Mouse (Mus musculus): ENCODE data around the gene Hpse.

Gene Hpse

GRCm38 (mm10) chr5:100685631-100686030 lies 33.9 kb downstream of the Hpse start:
- no peak for DNase-seq (ENCODE audit: low spot score)

DNA sequence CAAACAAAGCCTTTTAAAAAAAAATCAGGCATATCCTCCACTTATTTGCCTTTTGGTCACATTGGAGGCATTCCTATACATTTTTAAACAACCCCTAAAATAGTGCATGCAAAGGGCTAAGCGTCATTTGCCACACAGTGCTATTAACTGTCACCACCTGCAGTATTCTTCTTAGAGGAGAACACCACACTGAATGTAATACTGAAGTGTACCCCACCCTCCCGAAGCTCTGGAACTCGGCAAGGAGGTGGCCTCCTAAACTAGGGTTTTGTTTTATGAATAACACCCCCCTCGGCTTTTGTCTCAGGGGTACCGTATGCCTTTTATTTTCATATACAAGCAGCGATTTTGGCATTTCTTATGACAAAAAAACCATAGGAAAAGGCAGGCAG lies 39.0 kb downstream of the Hpse start:
- DNase-seq (ENCODE audit: low spot score): no peak

- DNase-seq (ENCODE audit: low spot score): no peak
Observed at GRCm38 (mm10) chr5:100679911-100680541, 39.5 kb downstream of the Hpse start.

DNA sequence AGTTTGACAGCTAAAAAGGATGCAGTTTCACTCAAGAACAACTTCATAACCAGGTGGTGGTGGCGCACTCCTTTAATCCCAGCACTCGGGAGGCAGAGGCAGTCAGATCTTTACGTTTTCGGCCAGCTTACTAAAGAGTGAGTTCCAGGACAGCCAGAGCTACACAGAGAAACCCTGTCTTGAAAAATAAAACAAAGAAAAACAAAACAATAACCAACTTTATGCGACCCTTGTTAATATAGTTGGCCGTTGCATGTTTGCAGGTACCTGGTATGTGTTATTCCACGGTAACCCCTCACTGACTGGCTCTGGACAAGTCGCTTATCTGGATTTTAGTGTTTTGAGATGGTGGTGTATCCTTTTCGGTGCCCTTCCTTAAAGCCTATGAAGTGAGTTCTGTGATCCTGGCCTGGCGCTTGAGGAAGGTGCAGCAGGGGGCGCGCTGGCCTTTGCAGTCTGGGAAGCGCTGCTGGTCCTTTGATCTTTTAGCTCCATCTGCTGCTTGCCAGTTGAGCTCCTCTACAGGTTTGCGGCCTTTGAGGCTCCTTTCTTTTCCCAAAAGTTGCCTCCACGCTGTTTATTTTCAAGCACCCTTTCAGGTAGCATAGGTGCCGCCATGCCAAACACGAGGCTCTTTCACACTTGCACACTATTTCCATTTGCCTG lies 44.7 kb downstream of the Hpse start, which contains the start of gene Coq2:
Coq2 (minus strand) TSS at position 430 of the 666 bp plus-strand sequence.
- peak; percentile 59 for DNase-seq (ENCODE audit: low spot score)

GRCm38 (mm10) chr5:100673745-100674486 lies 45.6 kb downstream of the Hpse start:
- DNase-seq (ENCODE audit: low spot score): peak; percentile 58

GRCm38 (mm10) chr5:100672403-100672802 lies 47.1 kb downstream of the Hpse start:
- DNase-seq (ENCODE audit: low spot score): no peak

GRCm38 (mm10) chr5:100671897-100672296 lies 47.6 kb downstream of the Hpse start:
- no peak for DNase-seq (ENCODE audit: low spot score)

DNA sequence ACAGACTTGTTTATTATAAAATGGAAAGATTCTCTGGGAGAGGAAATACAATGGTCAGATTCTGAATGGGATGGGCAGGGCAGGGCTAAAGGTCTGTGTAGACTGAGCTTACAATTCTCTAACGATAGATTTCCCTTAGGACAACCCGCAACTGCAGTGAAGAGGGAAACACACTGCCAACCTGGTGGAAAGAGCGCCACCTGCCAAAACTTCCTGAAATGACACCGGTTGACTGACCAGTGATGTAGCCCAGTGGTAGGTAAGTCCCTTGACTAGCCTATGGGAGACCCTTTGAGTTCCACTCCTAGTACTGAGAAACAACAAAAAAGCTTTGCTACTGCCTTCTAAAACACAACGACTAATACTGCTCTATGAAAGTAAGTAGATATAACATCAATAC lies 48.1 kb downstream of the Hpse start:
- DNase-seq (ENCODE audit: low spot score): no peak

DNA sequence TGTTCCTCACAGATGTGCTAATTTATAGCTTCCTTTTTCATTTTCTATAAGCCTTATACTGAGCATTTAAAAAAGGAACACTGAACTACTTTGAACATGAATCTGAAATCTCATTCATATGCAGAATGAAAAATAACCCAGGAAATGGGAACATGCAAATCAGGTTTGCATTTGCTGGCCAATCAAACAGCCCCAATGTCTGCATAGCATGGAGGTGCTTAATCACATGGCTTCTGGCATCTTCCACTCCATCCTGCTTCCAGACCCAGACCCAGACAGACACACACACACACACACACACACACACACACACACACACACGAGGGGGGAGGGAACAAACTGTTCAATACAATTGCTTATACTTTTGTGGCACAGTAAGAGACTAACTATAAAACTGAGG lies 52.6 kb downstream of the Hpse start:
- no peak for DNase-seq (ENCODE audit: low spot score)

DNA sequence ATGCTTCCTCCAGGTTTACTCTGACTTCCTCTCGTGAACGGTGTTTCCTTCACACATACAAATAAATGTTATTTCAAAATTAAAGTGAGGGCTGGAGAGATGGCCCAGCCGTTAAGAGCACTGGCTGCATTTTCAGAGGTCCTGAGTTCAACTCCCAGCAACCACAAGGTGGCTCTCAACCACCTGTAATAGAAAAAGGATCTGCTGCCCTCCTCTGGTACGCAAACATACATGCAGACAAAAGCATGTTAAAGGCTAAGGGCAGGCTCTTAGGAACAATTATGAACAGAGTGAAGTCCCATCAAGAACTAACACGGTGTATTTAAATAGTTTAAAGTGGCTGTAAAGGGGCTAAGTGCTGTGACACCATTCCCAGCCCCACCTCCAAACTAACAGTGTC lies 55.7 kb downstream of the Hpse start:
- no peak for DNase-seq (ENCODE audit: low spot score)

DNA sequence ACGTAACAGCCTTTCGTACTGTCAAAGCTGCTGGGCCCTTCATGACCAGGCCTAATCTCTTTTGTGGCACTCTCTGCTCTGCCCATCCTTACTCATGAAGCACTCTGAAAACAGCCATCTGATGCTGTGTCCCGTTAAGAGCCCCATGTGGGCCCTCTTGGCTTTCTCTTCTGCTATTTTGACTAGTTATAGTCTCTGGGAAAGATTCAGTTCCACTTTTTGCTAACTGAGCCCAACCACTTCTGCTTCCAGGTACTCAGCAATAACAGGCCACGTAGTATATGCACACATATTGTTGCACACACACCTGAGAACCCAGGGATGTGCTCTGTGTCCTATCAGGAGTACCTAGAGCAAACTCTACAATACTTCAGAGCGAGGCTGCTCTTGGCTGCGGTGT lies 56.5 kb downstream of the Hpse start:
- DNase-seq (ENCODE audit: low spot score): no peak

DNA sequence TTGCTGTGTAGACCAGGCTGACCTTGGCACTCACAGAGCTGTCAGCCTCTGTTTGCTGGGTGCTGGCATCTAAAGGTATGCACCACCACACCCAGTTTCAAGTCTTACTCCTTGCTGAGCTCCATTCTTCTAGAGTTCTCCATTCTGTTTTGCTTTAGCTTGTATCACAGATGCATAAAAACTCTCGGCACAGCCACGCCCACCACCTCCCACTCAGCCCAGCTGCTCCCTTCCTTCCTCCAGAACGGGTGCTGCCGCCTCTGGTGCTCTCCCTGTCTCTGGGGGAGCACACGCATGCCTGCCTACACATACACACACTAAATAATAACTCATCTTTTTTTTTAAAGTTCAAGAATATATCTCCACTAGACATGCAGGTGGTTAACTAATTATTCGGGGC lies 61.1 kb downstream of the Hpse start:
- no peak for DNase-seq (ENCODE audit: low spot score)

DNA sequence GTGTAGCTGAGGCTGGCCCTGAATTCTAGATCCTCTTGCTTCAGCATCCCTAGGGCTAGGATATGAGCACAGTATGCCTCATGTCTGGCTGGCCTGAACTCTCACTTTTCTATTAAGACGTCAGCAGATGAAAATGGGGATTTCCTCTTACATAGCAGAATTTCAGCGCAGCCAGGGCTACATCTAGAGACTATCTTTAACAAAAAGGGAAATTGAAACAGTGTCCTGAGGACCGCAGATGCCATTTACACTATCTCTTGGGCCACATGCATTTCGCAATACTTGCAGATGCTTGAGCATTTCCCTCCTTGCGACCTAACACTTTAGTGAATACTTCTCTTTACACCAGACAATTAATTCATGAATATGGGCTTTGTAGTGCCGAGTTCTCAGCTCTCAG lies 63.2 kb downstream of the Hpse start:
- DNase-seq (ENCODE audit: low spot score): no peak

DNA sequence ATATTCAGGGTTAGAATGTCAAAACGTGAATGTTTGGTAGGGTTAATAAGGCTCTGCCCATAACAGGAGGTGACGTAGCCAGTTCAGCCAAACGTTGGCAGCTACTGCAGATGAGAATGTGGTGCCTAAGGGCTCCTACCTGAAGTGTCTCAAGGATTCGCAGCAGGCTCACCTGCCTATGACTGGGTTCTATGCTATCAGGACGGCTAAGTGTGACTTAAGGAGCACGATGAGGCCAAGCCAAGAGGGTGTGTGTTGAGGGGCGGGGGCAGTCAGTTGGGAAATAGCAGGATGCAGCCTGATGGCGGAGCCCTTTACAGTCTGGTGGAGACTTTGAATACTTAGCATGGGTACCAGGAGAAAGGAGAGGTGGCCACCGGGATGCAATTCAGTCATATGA lies 67.2 kb downstream of the Hpse start:
- no peak for DNase-seq (ENCODE audit: low spot score)

GRCm38 (mm10) chr5:100651486-100651885 lies 68.0 kb downstream of the Hpse start:
- DNase-seq (ENCODE audit: low spot score): no peak

DNA sequence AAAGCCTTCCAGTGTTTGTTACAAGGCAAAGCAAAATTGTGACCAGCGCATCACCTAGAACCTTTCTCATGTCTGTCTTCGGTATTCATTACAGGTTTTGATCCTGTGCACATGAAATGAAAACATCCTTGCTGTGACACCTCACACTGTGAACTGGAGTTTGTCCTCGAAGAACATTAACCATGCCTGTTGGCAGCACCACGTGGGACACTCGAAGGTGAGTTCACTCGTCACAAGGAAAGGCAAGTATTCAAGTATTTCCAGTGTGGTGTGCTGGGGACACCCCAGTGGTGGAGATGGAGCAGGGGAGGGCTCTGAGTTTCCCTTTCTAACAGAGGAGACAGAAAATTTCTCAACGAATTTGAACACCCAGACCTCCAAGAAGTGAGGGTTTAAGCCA lies 68.5 kb downstream of the Hpse start:
- DNase-seq (ENCODE audit: low spot score): no peak

DNA sequence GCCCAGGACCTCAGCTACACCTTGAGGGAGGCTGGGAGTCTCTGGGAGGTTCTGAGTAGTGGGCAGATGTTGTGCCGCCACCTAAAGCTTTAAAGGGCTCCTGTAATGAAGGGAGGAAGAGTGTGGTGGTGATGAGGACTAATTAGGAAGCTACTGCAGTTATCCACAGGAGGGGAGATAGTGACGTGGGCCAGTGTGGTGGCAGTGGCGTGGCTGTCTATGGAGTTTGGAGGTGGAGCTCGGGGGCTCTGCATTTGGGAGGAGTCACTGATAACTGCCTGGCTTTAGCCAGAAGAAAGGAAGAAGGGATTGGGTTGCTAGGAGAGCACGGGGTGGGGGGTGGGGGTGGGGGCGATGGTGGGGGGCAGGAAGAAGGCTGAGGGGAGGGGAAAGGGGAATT lies 71.0 kb downstream of the Hpse start:
- no peak for DNase-seq (ENCODE audit: low spot score)

- DNase-seq (ENCODE audit: low spot score): no peak
Observed at GRCm38 (mm10) chr5:100648046-100648445, 71.5 kb downstream of the Hpse start.

DNA sequence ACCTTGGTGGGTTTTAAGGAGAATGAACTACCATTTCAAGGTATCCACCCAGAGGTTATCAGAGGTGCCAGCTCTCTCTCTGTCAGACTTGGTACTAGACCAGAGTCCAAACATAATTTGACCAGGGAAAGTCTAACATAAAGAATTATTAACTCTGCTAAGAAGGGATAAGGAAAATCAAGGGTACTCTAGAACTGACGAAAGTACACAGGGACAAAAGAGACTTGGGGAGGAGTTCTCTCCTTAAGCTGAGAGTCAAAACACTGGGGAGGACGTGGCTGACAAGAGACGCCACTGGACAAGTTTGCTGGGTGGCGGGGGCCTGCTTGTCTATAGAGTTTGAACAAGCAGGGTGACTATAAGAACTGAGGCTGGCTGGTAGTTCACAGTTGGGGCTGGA lies 73.0 kb downstream of the Hpse start:
- DNase-seq (ENCODE audit: low spot score): no peak

- DNase-seq (ENCODE audit: low spot score): no peak
Observed at GRCm38 (mm10) chr5:100643991-100644535, 75.5 kb downstream of the Hpse start.

- DNase-seq (ENCODE audit: low spot score): no peak
Observed at GRCm38 (mm10) chr5:100643253-100643990, 76.1 kb downstream of the Hpse start.

DNA sequence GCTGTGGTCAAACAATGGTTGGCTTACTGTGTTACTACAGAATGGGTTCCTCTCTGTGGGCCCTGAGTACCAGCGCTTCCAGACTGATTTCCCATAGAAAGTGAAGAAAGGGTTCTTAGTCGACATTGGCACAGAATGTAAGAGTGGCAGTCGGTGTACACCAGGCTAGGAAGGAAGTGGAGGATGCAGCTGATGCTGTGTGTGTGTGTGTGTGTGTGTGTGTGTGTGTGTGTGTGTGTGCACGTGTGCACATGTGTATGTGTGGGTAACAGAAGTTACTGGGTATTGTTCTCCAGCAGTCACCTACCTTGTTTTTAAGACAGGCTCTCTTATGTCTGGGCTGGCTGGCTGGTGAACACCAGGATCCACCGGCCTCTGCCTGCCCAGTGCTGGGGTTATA lies 77.2 kb downstream of the Hpse start:
- DNase-seq (ENCODE audit: low spot score): no peak

Data from left cerebral cortex, adult 11 months (tissue).